Mouse (Mus musculus): ENCODE measurements at regions not wholly inside any gene's neighbourhood (a gene's known extent, or its start where the extent isn't known, plus 50 kb on each side); places are given as distances from the start of the nearest gene placed in this dataset.
"Not testable (repeated sequence)": the region's sequence is repeated elsewhere in the genome, so short reads cannot be mapped to it uniquely, and the experiment has no call there.

DNA sequence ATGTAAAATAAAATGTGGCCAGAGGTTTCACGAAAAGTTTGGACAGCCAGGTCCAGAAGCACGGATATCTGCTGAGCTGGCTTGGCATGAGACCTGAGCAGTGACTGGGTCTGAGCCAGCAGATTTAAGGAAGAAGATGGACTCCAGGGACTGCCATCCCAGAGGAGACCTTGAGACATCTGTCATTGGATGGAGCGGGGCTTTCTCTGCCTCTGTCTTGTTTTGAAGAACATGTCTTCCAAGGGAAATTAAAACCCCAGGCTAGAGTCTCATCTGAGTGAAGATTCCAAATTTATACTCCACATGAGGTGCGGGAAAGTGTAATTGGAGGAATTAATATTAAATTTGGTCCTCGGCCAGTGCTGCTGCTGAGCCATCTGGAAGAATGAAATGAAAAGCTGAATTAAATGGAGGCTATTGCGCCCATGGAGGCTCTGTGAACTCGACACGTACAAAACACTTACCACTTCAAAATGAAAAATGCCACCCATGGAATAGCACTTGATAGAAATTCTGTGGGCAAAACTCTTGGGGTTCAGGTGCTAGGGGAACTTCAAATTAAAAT lies 129.8 kb upstream of the Adcy2 start:
- no peak for DNase-seq (ENCODE audit: low read depth, low spot score)

- no peak for DNase-seq (ENCODE audit: low read depth, low spot score)
These were observed 128.2 kb upstream of the Adcy2 start for GRCm38 (mm10) chr13:69127522-69127921.

DNA sequence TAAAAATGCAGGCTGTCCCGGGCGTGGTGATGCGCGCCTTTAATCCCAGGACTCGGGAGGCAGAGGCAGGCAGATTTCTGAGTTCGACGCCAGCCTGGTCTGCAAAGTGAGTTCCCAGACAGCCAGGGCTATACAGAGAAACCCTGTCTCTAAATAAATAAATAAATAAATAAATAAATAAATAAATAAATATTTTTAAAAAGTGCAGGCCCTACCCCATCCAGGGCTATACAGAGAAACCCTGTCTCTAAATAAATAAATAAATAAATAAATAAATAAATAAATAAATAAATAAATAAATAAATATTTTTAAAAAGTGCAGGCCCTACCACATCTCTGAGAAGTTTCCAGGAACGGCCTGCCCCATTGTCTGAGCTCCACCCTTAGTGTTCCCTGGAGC lies 119.4 kb upstream of the Adcy2 start:
- DNase-seq (ENCODE audit: low read depth, low spot score) = not testable (repeated sequence)

GRCm38 (mm10) chr13:69109168-69109567 lies 109.8 kb upstream of the Adcy2 start:
- no peak for DNase-seq (ENCODE audit: low read depth, low spot score)

- peak; percentile 64 for DNase-seq (ENCODE audit: low read depth, low spot score)
These were observed 87.3 kb upstream of the Adcy2 start for GRCm38 (mm10) chr13:69086613-69087012.

- no peak for DNase-seq (ENCODE audit: low read depth, low spot score)
These were observed 71.0 kb upstream of the Adcy2 start for GRCm38 (mm10) chr13:69070336-69070735.

DNA sequence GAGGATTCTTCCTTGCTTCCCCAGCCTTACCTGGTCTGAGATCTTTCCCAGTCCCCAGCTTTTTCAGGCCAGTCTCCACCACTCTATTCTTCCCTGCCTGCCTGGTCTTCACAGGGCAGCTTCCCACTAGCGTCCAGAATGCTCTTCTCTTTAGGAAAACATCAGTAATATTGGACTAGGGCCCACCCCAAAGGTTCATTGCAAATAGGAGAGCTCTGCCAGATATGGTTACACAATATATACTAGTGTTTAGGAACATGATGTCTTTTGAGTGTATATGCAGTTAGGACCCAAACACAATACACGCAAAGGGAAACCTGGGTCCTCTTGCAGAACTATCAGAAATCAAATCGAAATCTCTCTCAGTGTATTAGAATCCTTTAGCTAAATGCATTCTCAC lies 70.5 kb upstream of the Adcy2 start:
- DNase-seq (ENCODE audit: low read depth, low spot score) = no peak

DNA sequence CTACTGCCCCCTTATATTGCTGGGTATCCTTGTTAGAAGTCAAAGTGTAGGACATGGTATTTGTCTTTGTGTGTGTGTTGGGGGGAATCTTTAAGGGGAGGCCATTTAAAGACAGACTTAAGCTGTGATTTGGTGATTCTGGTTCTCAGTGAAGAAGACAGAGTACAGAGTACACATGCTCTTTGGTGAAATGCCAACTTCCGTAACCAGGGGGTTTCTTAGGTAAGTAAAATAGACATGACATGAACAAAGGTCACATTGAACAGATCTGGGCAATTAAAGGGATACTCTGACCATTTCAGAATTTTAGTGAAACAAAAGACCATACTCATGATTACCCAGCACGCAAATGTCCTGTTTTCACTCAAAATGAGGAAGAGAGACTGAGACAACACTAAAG lies 67.3 kb upstream of the Adcy2 start:
- DNase-seq (ENCODE audit: low read depth, low spot score) = no peak

GRCm38 (mm10) chr13:69065285-69065684 lies 65.9 kb upstream of the Adcy2 start:
- no peak for DNase-seq (ENCODE audit: low read depth, low spot score)

DNA sequence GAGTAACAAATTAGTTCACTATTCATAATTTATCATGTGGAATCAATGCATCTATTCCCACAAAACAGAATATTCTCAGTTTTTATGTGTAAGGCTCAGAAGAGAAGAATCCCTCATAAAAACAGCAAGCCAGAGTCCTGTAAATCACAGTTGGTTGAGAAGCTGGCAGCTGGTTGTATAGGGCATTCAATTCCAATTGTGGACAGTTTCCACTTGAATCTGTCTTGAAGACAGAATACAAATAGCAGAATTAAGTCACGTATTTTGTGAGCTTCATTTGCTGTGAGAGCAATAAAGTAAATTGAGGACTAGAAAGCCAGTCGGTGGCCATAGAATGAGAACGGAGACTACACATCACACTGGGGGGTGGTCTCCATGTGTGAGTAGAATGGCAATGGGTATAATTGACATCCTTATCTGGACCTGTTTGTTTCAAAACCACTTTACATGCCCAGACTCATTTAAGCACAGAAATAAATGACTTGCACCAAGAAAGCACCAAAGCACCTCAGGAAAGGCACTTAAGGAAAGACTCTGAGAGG lies 63.4 kb upstream of the Adcy2 start:
- DNase-seq (ENCODE audit: low read depth, low spot score) = no peak

DNA sequence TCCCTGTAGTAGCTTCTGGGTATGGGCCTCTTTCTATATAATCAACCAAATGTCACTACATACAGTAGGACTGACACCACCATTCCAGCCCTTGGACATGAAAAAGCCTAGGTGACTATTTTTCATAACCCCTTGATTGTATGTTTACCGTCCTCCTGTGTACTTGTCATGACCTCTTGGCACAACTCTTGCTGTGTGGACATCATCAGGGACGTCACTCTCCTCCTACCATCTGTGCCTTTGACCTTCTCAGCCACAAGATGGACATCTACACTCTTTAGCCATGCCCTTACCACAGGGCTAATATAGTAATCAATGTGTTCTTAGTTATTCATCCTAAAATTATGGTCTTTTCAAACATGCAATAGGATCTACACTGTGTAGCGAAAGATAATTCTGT lies 62.1 kb upstream of the Adcy2 start:
- no peak for DNase-seq (ENCODE audit: low read depth, low spot score)

Data from mesoderm, embryonic 11.5 days (tissue).